Mouse (Mus musculus): ENCODE results near the gene Gk5.
"Not testable (repeated sequence)": the region's sequence is repeated elsewhere in the genome, so short reads cannot be mapped to it uniquely, and the experiment has no call there.

DNA sequence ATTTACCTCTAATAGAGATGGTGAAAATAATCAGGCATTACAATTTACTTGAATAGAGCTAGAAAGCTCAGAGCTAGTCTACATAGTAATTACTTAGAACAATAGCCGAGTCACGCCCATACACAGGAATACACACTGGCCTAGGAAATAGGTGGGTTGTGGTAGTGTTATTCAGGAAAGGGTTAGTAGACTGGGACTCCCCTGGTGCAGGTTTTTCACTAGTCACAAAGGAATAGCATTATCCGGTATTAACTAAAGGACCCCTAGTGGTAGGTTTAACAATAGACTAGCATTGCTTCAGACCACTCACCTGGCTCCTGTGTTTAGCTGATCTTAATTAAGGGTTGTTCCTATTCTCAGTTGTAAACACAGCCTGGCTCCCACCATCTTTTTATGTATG, 30.7 kb upstream of the Gk5 start:
- TF ChIP-seq MAFK (IDR thresholded peaks at IDR 0.05; ENCODE audit: insufficient read depth, low read depth, low read length); CHD2 (IDR thresholded peaks at IDR 0.05; ENCODE audit: low read depth, low read length); HCFC1 (IDR thresholded peaks at IDR 0.05; ENCODE audit: borderline replicate concordance, insufficient read depth, low read length): not testable (repeated sequence)

Measured in ES-E14 (cell line).